In genomic region chr5:125107011-125107651, GRCm38 (mm10) we compare ENCODE assay signal across 9 mouse cellular contexts.
A peak's percentile ranks its signal among the peaks of the same experiment; 100 is the strongest.
DNase-seq lines count a peak whose midpoint lies in the region; ATAC-seq and TF ChIP-seq lines count a peak whose summit lies in the region.
"Had no signal": no experiment of that assay in that cellular context is flagged by ENCODE, and none has a peak within 500 bp of the region (broad histone marks: within the 10 kb centered on the region; RNA-seq: fewer than 3 reads in every experiment).

No protein-coding gene starts in this region.

- no peak for ATAC-seq in cerebellum, adult (ENCODE audit: insufficient number of reproducible peaks, low FRiP score, low TSS enrichment)

- H3K4me1 ChIP-seq in cerebellum, adult 2 months (ENCODE audit: control insufficient read depth, insufficient read depth, low read length) = peaks cover 31% of the 10 kb centered on the region

- H3K4me3 ChIP-seq in cerebellum, adult 2 months (replicated peaks; ENCODE audit: insufficient read depth, low read depth, low read length) = no peak overlapping the region
- H3K4me3 ChIP-seq: limb, embryonic 12.5 days had no signal

- H3K27ac ChIP-seq in cerebellum, adult 2 months (ENCODE audit: insufficient read depth, low read length) = no peak overlapping the region
- H3K27ac ChIP-seq: limb, embryonic 12.5 days had no signal

- DNase-seq in cerebellum, adult 11 months = peak; percentile 66
- peak; percentile 85 for DNase-seq in ES-CJ7 (ENCODE audit: low read depth, low spot score)
- DNase-seq in cerebellum, adult 2 months = peak; percentile 72 to 78
- peak; percentile 68 for DNase-seq in heart, adult 8-10 months (ENCODE audit: low spot score)
- peak; percentile 66 for DNase-seq in layer of hippocampus, adult 9-11 months
- peak; percentile 76 to 81 for DNase-seq in lung, postnatal 4 days
- peak; percentile 12 to 60 for DNase-seq in spleen, adult 18-20 months

- TF ChIP-seq POLR2A in cerebellum, adult 2 months (IDR thresholded peaks at IDR 0.05; ENCODE audit: borderline replicate concordance, insufficient read depth, low read length) = no peak

- H3K27me3 ChIP-seq in cerebellum, adult 2 months (ENCODE audit: control insufficient read depth, insufficient read depth, low read length) = no peaks in the 10 kb centered on the region
- H3K27me3 ChIP-seq: limb, embryonic 12.5 days had no signal

- 39% methylated on average over 11 of the region's 11 CpGs for WGBS in cerebellum, adult 2 months

- TF ChIP-seq CTCF in cerebellum, adult 2 months (IDR thresholded peaks at IDR 0.05; ENCODE audit: borderline replicate concordance, insufficient read depth, low read depth, low read length) = peak; percentile 76
